Comparison of ENCODE assay signal across 8 mouse cellular contexts in the genomic region with DNA sequence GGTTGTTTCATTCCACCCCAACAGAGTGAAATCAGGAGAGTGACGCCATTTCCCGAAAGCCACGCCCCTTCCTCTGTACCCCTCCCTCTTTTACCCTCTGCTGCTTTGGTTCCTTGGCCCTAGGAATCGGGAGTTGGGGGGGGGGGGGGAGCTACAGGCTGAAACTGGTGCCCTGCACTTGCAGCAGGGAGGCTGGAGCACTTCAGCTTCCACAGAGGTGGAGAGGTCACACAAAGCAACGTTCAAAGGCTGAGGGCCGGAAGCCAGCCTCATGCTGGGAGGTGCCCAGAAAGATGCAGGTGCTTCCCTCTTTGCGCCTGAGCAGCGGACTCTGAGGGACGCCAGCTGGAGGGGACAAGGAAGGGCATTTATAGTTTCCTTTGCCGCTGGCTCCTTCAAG.
A peak's percentile ranks its signal among the peaks of the same experiment; 100 is the strongest.
DNase-seq lines count a peak whose midpoint lies in the region; ATAC-seq and TF ChIP-seq lines count a peak whose summit lies in the region.

No protein-coding gene starts in this region.

- peak; percentile 82 for ATAC-seq in limb, embryonic 11.5 days (ENCODE audit: insufficient number of reproducible peaks, low FRiP score, low TSS enrichment, low read depth)
- ATAC-seq in midbrain, embryonic 15.5 days (replicated peaks) = peak; percentile 42; the same call in 1 of the 2 replicates

- H3K4me3 ChIP-seq in E14TG2a.4 (replicated peaks; ENCODE audit: low read length) = peak overlapping the region; percentile 35
- peak overlapping the region; percentile 43 for H3K4me3 ChIP-seq in embryonic facial prominence, embryonic 10.5 days
- H3K4me3 ChIP-seq in hindbrain, embryonic 10.5 days = peak overlapping the region; percentile 42
- H3K4me3 ChIP-seq in limb, embryonic 11.5 days (ENCODE audit: low read depth, low read length) = no peak overlapping the region
- no peak overlapping the region for H3K4me3 ChIP-seq in midbrain, embryonic 15.5 days

- H3K9ac ChIP-seq in limb, embryonic 11.5 days (ENCODE audit: low read length) = no peak overlapping the region
- no peak overlapping the region for H3K9ac ChIP-seq in midbrain, embryonic 15.5 days

- no peaks in the 10 kb centered on the region for H3K9me3 ChIP-seq in E14TG2a.4 (ENCODE audit: low read length)
- no peaks in the 10 kb centered on the region for H3K9me3 ChIP-seq in embryonic facial prominence, embryonic 10.5 days
- no peaks in the 10 kb centered on the region for H3K9me3 ChIP-seq in hindbrain, embryonic 10.5 days
- H3K9me3 ChIP-seq in limb, embryonic 11.5 days (ENCODE audit: control insufficient read depth, low read length) = no peaks in the 10 kb centered on the region
- H3K9me3 ChIP-seq in midbrain, embryonic 15.5 days = no peaks in the 10 kb centered on the region

- 13% methylated on average over 10 of the region's 10 CpGs for WGBS in embryonic facial prominence, embryonic 10.5 days
- 15% methylated on average over 10 of the region's 10 CpGs for WGBS in hindbrain, embryonic 10.5 days
- 6% methylated on average over 10 of the region's 10 CpGs for WGBS in limb, embryonic 11.5 days
- WGBS in midbrain, embryonic 15.5 days = 28% methylated on average over 10 of the region's 10 CpGs

- no peak for TF ChIP-seq CTCF in E14TG2a.4 (conservative IDR thresholded peaks at IDR 0.05; ENCODE audit: low read length)

- peak; percentile 66 for DNase-seq in embryonic facial prominence, embryonic 10.5 days (ENCODE audit: low spot score)
- peak; percentile 55 for DNase-seq in hindbrain, embryonic 10.5 days (ENCODE audit: low spot score)
- peak; percentile 61 for DNase-seq in limb, embryonic 11.5 days (ENCODE audit: low spot score)
- peak; percentile 67 to 79 for DNase-seq in thymus, postnatal 36 days
- DNase-seq in cerebellum, postnatal 36 days = no peak
- DNase-seq in MN1 (ENCODE audit: low spot score) = no peak

- H3K36me3 ChIP-seq in E14TG2a.4 (ENCODE audit: insufficient read depth, low read length) = no peaks in the 10 kb centered on the region
- H3K36me3 ChIP-seq in embryonic facial prominence, embryonic 10.5 days (replicated peaks) = no peaks in the 10 kb centered on the region
- no peaks in the 10 kb centered on the region for H3K36me3 ChIP-seq in hindbrain, embryonic 10.5 days
- no peaks in the 10 kb centered on the region for H3K36me3 ChIP-seq in limb, embryonic 11.5 days (ENCODE audit: control insufficient read depth, insufficient read depth, low read length)
- no peaks in the 10 kb centered on the region for H3K36me3 ChIP-seq in midbrain, embryonic 15.5 days (replicated peaks)

- H3K4me1 ChIP-seq in E14TG2a.4 (replicated peaks; ENCODE audit: low read depth, low read length) = peaks cover 53% of the 10 kb centered on the region
- peaks cover 13% of the 10 kb centered on the region for H3K4me1 ChIP-seq in embryonic facial prominence, embryonic 10.5 days
- peaks cover 16% of the 10 kb centered on the region for H3K4me1 ChIP-seq in hindbrain, embryonic 10.5 days (replicated peaks)
- peaks cover 2% of the 10 kb centered on the region; the same call in 1 of the 2 replicates for H3K4me1 ChIP-seq in limb, embryonic 11.5 days (ENCODE audit: control insufficient read depth, insufficient read depth, low read length)
- peaks cover 4% of the 10 kb centered on the region; the same call in 1 of the 2 replicates for H3K4me1 ChIP-seq in midbrain, embryonic 15.5 days

- H3K27me3 ChIP-seq in E14TG2a.4 (ENCODE audit: insufficient read depth, low read length) = no peaks in the 10 kb centered on the region
- no peaks in the 10 kb centered on the region for H3K27me3 ChIP-seq in embryonic facial prominence, embryonic 10.5 days (replicated peaks; ENCODE audit: low read depth, poor library complexity, severe bottlenecking)
- H3K27me3 ChIP-seq in hindbrain, embryonic 10.5 days (ENCODE audit: insufficient read depth, poor library complexity, severe bottlenecking) = no peaks in the 10 kb centered on the region
- H3K27me3 ChIP-seq in limb, embryonic 11.5 days (ENCODE audit: control insufficient read depth, insufficient read depth, low read length) = no peaks in the 10 kb centered on the region
- no peaks in the 10 kb centered on the region for H3K27me3 ChIP-seq in midbrain, embryonic 15.5 days (replicated peaks)

- H3K27ac ChIP-seq in embryonic facial prominence, embryonic 10.5 days (replicated peaks) = peak overlapping the region; percentile 66
- peak overlapping the region; percentile 76 for H3K27ac ChIP-seq in hindbrain, embryonic 10.5 days
- no peak overlapping the region for H3K27ac ChIP-seq in limb, embryonic 11.5 days (replicated peaks; ENCODE audit: low read depth, low read length)
- H3K27ac ChIP-seq in midbrain, embryonic 15.5 days = no peak overlapping the region

- H3K4me2 ChIP-seq in limb, embryonic 11.5 days (ENCODE audit: low read depth, severe bottlenecking) = peak overlapping the region; percentile 3; the same call in 1 of the 2 replicates
- H3K4me2 ChIP-seq in midbrain, embryonic 15.5 days = peak overlapping the region; percentile 28; the same call in 1 of the 2 replicates

Comparison
In these comparisons a context has a peak if more than half of its experiments do, and no peak if none do; other contexts are left out.
1. H3K4me3 ChIP-seq: peak in E14TG2a.4 (single experiment), embryonic facial prominence, embryonic 10.5 days (single experiment) and hindbrain, embryonic 10.5 days (single experiment); none in limb, embryonic 11.5 days (single experiment) and midbrain, embryonic 15.5 days (single experiment).
2. DNase-seq: peak in embryonic facial prominence, embryonic 10.5 days (single experiment), hindbrain, embryonic 10.5 days (single experiment), limb, embryonic 11.5 days (single experiment) and thymus, postnatal 36 days (2 of 2); none in cerebellum, postnatal 36 days (0 of 2) and MN1 (single experiment).
3. H3K27ac ChIP-seq: peak in embryonic facial prominence, embryonic 10.5 days (single experiment) and hindbrain, embryonic 10.5 days (single experiment); none in limb, embryonic 11.5 days (single experiment) and midbrain, embryonic 15.5 days (single experiment).